In the genomic region with DNA sequence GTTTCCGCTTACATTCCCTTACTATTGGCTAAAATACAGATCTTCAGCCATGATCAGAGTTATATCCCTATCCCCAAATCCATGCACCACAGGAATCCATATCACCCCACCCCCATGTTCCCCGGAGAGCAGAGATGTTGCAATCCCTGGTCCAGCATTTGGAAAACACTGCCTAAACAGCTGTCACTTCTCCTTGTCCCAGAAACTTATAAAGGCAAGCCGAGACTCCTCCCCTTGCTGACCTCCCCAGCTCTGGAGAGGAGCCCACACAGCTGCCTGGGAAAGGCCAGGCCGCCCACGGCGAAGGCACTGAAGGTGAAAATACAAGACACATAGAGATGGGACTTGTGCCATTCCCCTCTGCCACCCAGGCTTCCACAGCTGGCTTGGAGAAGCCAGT, we compare ENCODE assay signal across 10 mouse cellular contexts. TPM values are rescaled to one million over a fixed set of nuclear protein-coding genes. Genes with fewer than 3 reads are reported as not detected.
A peak's percentile ranks its signal among the peaks of the same experiment; 100 is the strongest.
DNase-seq lines count a peak whose midpoint lies in the region; ATAC-seq and TF ChIP-seq lines count a peak whose summit lies in the region.
"Had no signal": no experiment of that assay in that cellular context is flagged by ENCODE, and none has a peak within 500 bp of the region (broad histone marks: within the 10 kb centered on the region; RNA-seq: fewer than 3 reads in every experiment).

No protein-coding gene starts in this region.

- H3K27ac ChIP-seq in liver, adult 2 months (replicated peaks; ENCODE audit: insufficient read depth, low read depth, low read length) = peak overlapping the region; percentile 97
- H3K27ac ChIP-seq in liver, embryonic 12.5 days = no peak overlapping the region
- H3K27ac ChIP-seq in forebrain, embryonic 16.5 days (ENCODE audit: low read length) = no peak overlapping the region

- TF ChIP-seq CTCF in liver, adult 2 months (IDR thresholded peaks at IDR 0.05; ENCODE audit: low read depth, low read length) = no peak

- H3K4me3 ChIP-seq in liver, adult 2 months (ENCODE audit: insufficient read depth, low read depth, low read length) = no peak overlapping the region
- no peak overlapping the region for H3K4me3 ChIP-seq in liver, embryonic 12.5 days
- H3K4me3 ChIP-seq in myocyte = no peak overlapping the region
- no peak overlapping the region for H3K4me3 ChIP-seq in forebrain, embryonic 16.5 days (replicated peaks; ENCODE audit: low read length)

- WGBS in liver, adult 2 months = 18% methylated on average over 6 of the region's 6 CpGs
- 71% methylated on average over 6 of the region's 6 CpGs for WGBS in liver, embryonic 12.5 days (ENCODE audit: insufficient replicate concordance)
- 91% methylated on average over 6 of the region's 6 CpGs for WGBS in forebrain, embryonic 16.5 days

- no peak overlapping the region for H3K9ac ChIP-seq in liver, adult 2 months (ENCODE audit: low read depth, low read length)
- no peak overlapping the region for H3K9ac ChIP-seq in liver, embryonic 12.5 days
- no peak overlapping the region for H3K9ac ChIP-seq in forebrain, embryonic 16.5 days (replicated peaks; ENCODE audit: low read depth, low read length)

- no peaks in the 10 kb centered on the region for H3K36me3 ChIP-seq in liver, adult 2 months (ENCODE audit: control insufficient read depth, insufficient read depth, low read length)
- peaks cover 9% of the 10 kb centered on the region; the same call in 1 of the 2 replicates for H3K36me3 ChIP-seq in liver, embryonic 12.5 days
- peaks cover 36% of the 10 kb centered on the region for H3K36me3 ChIP-seq in myocyte (ENCODE audit: control insufficient read depth, insufficient read depth)
- H3K36me3 ChIP-seq in forebrain, embryonic 16.5 days (ENCODE audit: control insufficient read depth, insufficient read depth) = peaks cover 12% of the 10 kb centered on the region
- H3K36me3 ChIP-seq: G1E had no signal

- H3K27me3 ChIP-seq in liver, adult 2 months (ENCODE audit: control insufficient read depth, insufficient read depth, low read length) = no peaks in the 10 kb centered on the region
- H3K27me3 ChIP-seq in liver, embryonic 12.5 days (replicated peaks) = no peaks in the 10 kb centered on the region
- no peaks in the 10 kb centered on the region for H3K27me3 ChIP-seq in myocyte (ENCODE audit: control insufficient read depth, insufficient read depth, insufficient read length)
- no peaks in the 10 kb centered on the region for H3K27me3 ChIP-seq in forebrain, embryonic 16.5 days (replicated peaks; ENCODE audit: control insufficient read depth, insufficient read depth, low read length)

- no peak overlapping the region for H3ac ChIP-seq in myocyte (ENCODE audit: control insufficient read depth, insufficient read length)

- H3K9me3 ChIP-seq in liver, embryonic 12.5 days (replicated peaks) = no peaks in the 10 kb centered on the region
- no peaks in the 10 kb centered on the region for H3K9me3 ChIP-seq in forebrain, embryonic 16.5 days (ENCODE audit: control insufficient read depth, low read length)
- H3K9me3 ChIP-seq: G1E had no signal

- ATAC-seq in liver, embryonic 12.5 days = no peak
- no peak for ATAC-seq in megakaryocyte progenitor cell, adult 5-6 weeks (replicated peaks; ENCODE audit: poor library complexity)
- no peak for ATAC-seq in forebrain, embryonic 16.5 days

- DNase-seq in liver, adult 2 months (ENCODE audit: extremely low read depth, low read depth, low spot score) = peak; percentile 94
- peak; percentile 80 to 87 for DNase-seq in gastrocnemius, postnatal 36 days
- peak; percentile 72 to 73 for DNase-seq in kidney, adult 8-10 months
- no peak for DNase-seq in cerebellum, postnatal 4 days (ENCODE audit: low spot score in 2 of 2)

- H3K79me2 ChIP-seq in liver, adult 2 months (ENCODE audit: control insufficient read depth, insufficient read depth, low read length) = peaks cover 4% of the 10 kb centered on the region
- no peaks in the 10 kb centered on the region for H3K79me2 ChIP-seq in myocyte (ENCODE audit: control insufficient read depth, insufficient read depth)

- H3K4me2 ChIP-seq in liver, embryonic 12.5 days = no peak overlapping the region
- H3K4me2 ChIP-seq in myocyte (ENCODE audit: low read depth) = peak overlapping the region; percentile 47
- H3K4me2 ChIP-seq in forebrain, embryonic 16.5 days (ENCODE audit: low read length) = no peak overlapping the region

- H3K4me1 ChIP-seq in liver, adult 2 months (ENCODE audit: control insufficient read depth, insufficient read depth, low read length) = peaks cover 41% of the 10 kb centered on the region
- H3K4me1 ChIP-seq in liver, embryonic 12.5 days = peaks cover 3% of the 10 kb centered on the region; the same call in 1 of the 2 replicates
- peaks cover 15% of the 10 kb centered on the region for H3K4me1 ChIP-seq in forebrain, embryonic 16.5 days (replicated peaks; ENCODE audit: control insufficient read depth, insufficient read depth, low read length)

- intact Hi-C loops in gastrocnemius, postnatal 36 days (cut with DNase I) = no loop called here

- no peak for TF ChIP-seq POLR2A in liver, adult 2 months (IDR thresholded peaks at IDR 0.05; ENCODE audit: extremely low read depth, insufficient read depth, low read length)
- TF ChIP-seq POLR2A in myocyte (IDR thresholded peaks at IDR 0.05; ENCODE audit: insufficient read length, low read depth) = peak; percentile 4

TF ChIP-seq in myocyte, 11 proteins besides CTCF, POLR2A, EP300 and RAD21:
- peak; percentile 70 to 92 (median 78) for TF ChIP-seq MYOG (IDR thresholded peaks at IDR 0.05; ENCODE audit: control insufficient read depth in 1 of 3, insufficient read depth in 1 of 3, insufficient read length in 2 of 3, low read depth in 2 of 3)
- peak; percentile 18 for TF ChIP-seq POLR2AphosphoS2 (IDR thresholded peaks at IDR 0.05; ENCODE audit: insufficient read length, low read depth)
- no peak for TF ChIP-seq E2F4 (IDR thresholded peaks at IDR 0.05; ENCODE audit: insufficient read depth)
- TF ChIP-seq TCF3 (IDR thresholded peaks at IDR 0.05; ENCODE audit: insufficient read length, low read depth) = no peak
- TF ChIP-seq MYOD1 (IDR thresholded peaks at IDR 0.05; ENCODE audit: control insufficient read depth in 1 of 3, insufficient read length in 2 of 3, low read depth in 2 of 3) = peak; percentile 52 to 90 (median 79)
- TF ChIP-seq CEBPB (IDR thresholded peaks at IDR 0.05; ENCODE audit: insufficient read depth, poor library complexity, severe bottlenecking) = peak; percentile 100
- TF ChIP-seq TCF12 (IDR thresholded peaks at IDR 0.05; ENCODE audit: insufficient read depth, poor library complexity, severe bottlenecking) = peak; percentile 82

RNA-seq across cellular contexts. Expression of gene Dtx4, which starts 14.4 kb away (rescaled TPM):
- total RNA-seq in liver, adult 2 months (2014; rRNA removed) = 1.8 and 3.8 TPM in 2 replicates
- 6.5 and 7.2 TPM in 2 replicates for polyA plus RNA-seq in liver, adult 2 months (2012; rRNA removed)
- 2.7 and 2.9 TPM in 2 replicates for polyA plus RNA-seq in liver, embryonic 12.5 days (2016; fragmentation: Nextera tagmentation; extraction: Ambion mirVana)
- 1 to 10 TPM; 5.2 to 5.3 TPM for total RNA-seq in gastrocnemius, postnatal 36 days (2021)
- 21.2 TPM for polyA plus RNA-seq in myocyte (2012; fragmentation: generic; extraction: Trizol)
- total RNA-seq in megakaryocyte progenitor cell, adult 5-6 weeks (2015) = 41.4 and 46.5 TPM in 2 replicates
- total RNA-seq in megakaryocyte progenitor cell, adult 5-6 weeks (2017) = 38.9 and 39.0 TPM in 2 replicates
- polyA plus RNA-seq in forebrain, embryonic 16.5 days (2015; fragmentation: Nextera tagmentation; extraction: Ambion mirVana) = 20.3 and 21.3 TPM in 2 replicates
- polyA plus RNA-seq: G1E had no signal

RNA-seq across cellular contexts. Expression of gene Mpeg1, which starts 26.3 kb away (rescaled TPM):
- 27.1 and 30.9 TPM in 2 replicates for total RNA-seq in liver, adult 2 months (2014; rRNA removed)
- 6.1 and 7.4 TPM in 2 replicates for polyA plus RNA-seq in liver, adult 2 months (2012; rRNA removed)
- polyA plus RNA-seq in liver, embryonic 12.5 days (2016; fragmentation: Nextera tagmentation; extraction: Ambion mirVana) = 0.63 and 0.76 TPM in 2 replicates
- total RNA-seq in gastrocnemius, postnatal 36 days (2021) = 1 to 10 TPM; 1.1 to 2.7 TPM
- polyA plus RNA-seq in myocyte (2012; fragmentation: generic; extraction: Trizol) = 0.06 TPM
- 74.6 and 105 TPM in 2 replicates for total RNA-seq in megakaryocyte progenitor cell, adult 5-6 weeks (2015)
- total RNA-seq in megakaryocyte progenitor cell, adult 5-6 weeks (2017) = 41.8 and 52.4 TPM in 2 replicates
- polyA plus RNA-seq in forebrain, embryonic 16.5 days (2015; fragmentation: Nextera tagmentation; extraction: Ambion mirVana) = 0.39 and 0.47 TPM in 2 replicates
- polyA plus RNA-seq: G1E had no signal

RNA-seq across cellular contexts. Expression of gene Fam111a, which starts 58.7 kb away (rescaled TPM):
- 2.3 and 2.4 TPM in 2 replicates for total RNA-seq in liver, adult 2 months (2014; rRNA removed)
- polyA plus RNA-seq in liver, adult 2 months (2012; rRNA removed) = 0.12 and 0.24 TPM in 2 replicates
- polyA plus RNA-seq in liver, embryonic 12.5 days (2016; fragmentation: Nextera tagmentation; extraction: Ambion mirVana) = 34.1 and 35.4 TPM in 2 replicates
- 1 to 10 TPM; 1.9 to 2.1 TPM for total RNA-seq in gastrocnemius, postnatal 36 days (2021)
- polyA plus RNA-seq in myocyte (2012; fragmentation: generic; extraction: Trizol) = 5.4 TPM
- total RNA-seq in megakaryocyte progenitor cell, adult 5-6 weeks (2015) = 193 and 210 TPM in 2 replicates
- total RNA-seq in megakaryocyte progenitor cell, adult 5-6 weeks (2017) = 232 and 248 TPM in 2 replicates
- 7.7 and 9.8 TPM in 2 replicates for polyA plus RNA-seq in forebrain, embryonic 16.5 days (2015; fragmentation: Nextera tagmentation; extraction: Ambion mirVana)

RNA-seq across cellular contexts. Expression of gene Pfpl, which starts 59.2 kb away (rescaled TPM):
- not detected in 2 replicates for total RNA-seq in liver, adult 2 months (2014; rRNA removed)
- polyA plus RNA-seq in liver, adult 2 months (2012; rRNA removed) = not detected in 2 replicates
- polyA plus RNA-seq in liver, embryonic 12.5 days (2016; fragmentation: Nextera tagmentation; extraction: Ambion mirVana) = not detected in 2 replicates
- not detected for total RNA-seq in gastrocnemius, postnatal 36 days (2021)
- polyA plus RNA-seq in myocyte (2012; fragmentation: generic; extraction: Trizol) = 0.02 TPM
- total RNA-seq in megakaryocyte progenitor cell, adult 5-6 weeks (2015) = not detected in 2 replicates
- total RNA-seq in megakaryocyte progenitor cell, adult 5-6 weeks (2017) = not detected in 2 replicates
- not detected in 2 replicates for polyA plus RNA-seq in forebrain, embryonic 16.5 days (2015; fragmentation: Nextera tagmentation; extraction: Ambion mirVana)
- polyA plus RNA-seq: G1E; neural tube, embryonic 11.5 days had no signal

Comparison
In these comparisons a context has a peak if more than half of its experiments do, and no peak if none do; other contexts are left out.
1. DNase-seq: peak in liver, adult 2 months (single experiment), gastrocnemius, postnatal 36 days (2 of 2) and kidney, adult 8-10 months (2 of 2); none in cerebellum, postnatal 4 days (0 of 2).